ENCODE assay signal across 8 mouse cellular contexts in the genomic region with DNA sequence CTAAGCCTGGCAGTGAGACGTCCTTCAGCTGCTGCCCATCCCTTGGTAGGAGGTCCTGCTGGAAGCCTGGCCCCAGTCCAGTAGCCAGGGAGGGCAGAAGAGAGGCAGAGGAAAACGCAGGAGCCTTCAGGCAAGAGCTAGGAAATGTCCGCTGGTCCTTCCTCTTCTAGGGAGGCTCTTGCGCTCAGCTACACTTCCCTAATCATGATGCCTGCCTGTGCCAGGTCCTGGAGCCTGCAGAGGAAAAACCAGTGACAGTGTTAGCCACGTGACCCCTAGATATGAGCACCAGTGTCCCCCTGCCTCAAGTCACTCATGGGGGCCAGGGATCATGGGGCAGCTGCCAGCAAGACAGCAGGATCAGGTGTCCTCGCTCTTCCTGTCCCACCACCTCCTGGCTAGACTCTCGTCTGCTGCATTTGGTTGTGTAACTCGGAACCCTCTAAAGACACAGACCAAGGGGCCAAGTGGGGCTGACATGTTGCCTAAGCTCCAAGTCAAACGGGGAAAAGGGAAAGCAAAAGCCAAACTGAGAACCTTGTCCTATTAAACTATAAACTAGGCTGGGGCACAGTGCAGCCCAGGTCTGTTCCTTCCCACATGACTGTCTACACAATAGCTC. TPM values are rescaled to one million over a fixed set of nuclear protein-coding genes. Genes with fewer than 3 reads are reported as not detected.
DNase-seq lines count a peak whose midpoint lies in the region; ATAC-seq lines count a peak whose summit lies in the region.

No protein-coding gene starts in this region.

- no peaks in the 10 kb centered on the region for H3K9me3 ChIP-seq in hindbrain, embryonic 10.5 days
- no peaks in the 10 kb centered on the region for H3K9me3 ChIP-seq in hindbrain, embryonic 16.5 days (ENCODE audit: control insufficient read depth, low read length)
- no peaks in the 10 kb centered on the region for H3K9me3 ChIP-seq in heart, embryonic 13.5 days
- H3K9me3 ChIP-seq in limb, embryonic 13.5 days, result no peaks in the 10 kb centered on the region
- H3K9me3 ChIP-seq in neural tube, embryonic 15.5 days (replicated peaks), result no peaks in the 10 kb centered on the region

- ATAC-seq in hindbrain, embryonic 16.5 days, result no peak
- no peak for ATAC-seq in heart, embryonic 13.5 days (ENCODE audit: extremely low read depth, insufficient number of reproducible peaks, low FRiP score, low TSS enrichment)
- ATAC-seq in limb, embryonic 13.5 days (ENCODE audit: low FRiP score, low read depth), result no peak
- no peak for ATAC-seq in neural tube, embryonic 15.5 days (ENCODE audit: low FRiP score)

- H3K27me3 ChIP-seq in hindbrain, embryonic 10.5 days (ENCODE audit: insufficient read depth, poor library complexity, severe bottlenecking), result no peaks in the 10 kb centered on the region
- H3K27me3 ChIP-seq in hindbrain, embryonic 16.5 days (replicated peaks; ENCODE audit: control insufficient read depth, insufficient read depth, low read length), result no peaks in the 10 kb centered on the region
- H3K27me3 ChIP-seq in heart, embryonic 13.5 days (replicated peaks), result no peaks in the 10 kb centered on the region
- H3K27me3 ChIP-seq in limb, embryonic 13.5 days, result no peaks in the 10 kb centered on the region
- no peaks in the 10 kb centered on the region for H3K27me3 ChIP-seq in neural tube, embryonic 15.5 days (replicated peaks)

- peak overlapping the region; percentile 92 for H3K27ac ChIP-seq in hindbrain, embryonic 10.5 days
- H3K27ac ChIP-seq in hindbrain, embryonic 16.5 days (ENCODE audit: low read depth, low read length), result no peak overlapping the region
- peak overlapping the region; percentile 93 for H3K27ac ChIP-seq in heart, embryonic 13.5 days (replicated peaks)
- no peak overlapping the region; the same call in 1 of the 2 replicates for H3K27ac ChIP-seq in limb, embryonic 13.5 days
- peak overlapping the region; percentile 91; the same call in 1 of the 2 replicates for H3K27ac ChIP-seq in neural tube, embryonic 15.5 days (replicated peaks)

- H3K36me3 ChIP-seq in hindbrain, embryonic 10.5 days, result peaks cover 53% of the 10 kb centered on the region
- H3K36me3 ChIP-seq in hindbrain, embryonic 16.5 days (ENCODE audit: control insufficient read depth, insufficient read depth, low read length), result peaks cover 13% of the 10 kb centered on the region
- peaks cover 46% of the 10 kb centered on the region for H3K36me3 ChIP-seq in heart, embryonic 13.5 days
- peaks cover 41% of the 10 kb centered on the region for H3K36me3 ChIP-seq in limb, embryonic 13.5 days
- H3K36me3 ChIP-seq in neural tube, embryonic 15.5 days, result peaks cover 28% of the 10 kb centered on the region

- H3K4me3 ChIP-seq in hindbrain, embryonic 10.5 days, result no peak overlapping the region
- H3K4me3 ChIP-seq in hindbrain, embryonic 16.5 days (ENCODE audit: low read length), result no peak overlapping the region
- H3K4me3 ChIP-seq in heart, embryonic 13.5 days, result no peak overlapping the region
- H3K4me3 ChIP-seq in limb, embryonic 13.5 days, result no peak overlapping the region
- H3K4me3 ChIP-seq in neural tube, embryonic 15.5 days (replicated peaks), result no peak overlapping the region

- H3K4me2 ChIP-seq in hindbrain, embryonic 16.5 days (ENCODE audit: low read length), result no peak overlapping the region
- no peak overlapping the region for H3K4me2 ChIP-seq in heart, embryonic 13.5 days
- H3K4me2 ChIP-seq in limb, embryonic 13.5 days (replicated peaks), result peak overlapping the region; percentile 72; the same call in 1 of the 2 replicates
- H3K4me2 ChIP-seq in neural tube, embryonic 15.5 days, result no peak overlapping the region

- H3K4me1 ChIP-seq in hindbrain, embryonic 10.5 days (replicated peaks), result peaks cover 51% of the 10 kb centered on the region
- peaks cover 33% of the 10 kb centered on the region for H3K4me1 ChIP-seq in hindbrain, embryonic 16.5 days (ENCODE audit: control insufficient read depth, insufficient read depth, low read depth, low read length)
- peaks cover 59% of the 10 kb centered on the region for H3K4me1 ChIP-seq in heart, embryonic 13.5 days
- H3K4me1 ChIP-seq in limb, embryonic 13.5 days, result peaks cover 56% of the 10 kb centered on the region
- H3K4me1 ChIP-seq in neural tube, embryonic 15.5 days, result peaks cover 43% of the 10 kb centered on the region

- H3K9ac ChIP-seq in hindbrain, embryonic 16.5 days (ENCODE audit: low read depth, low read length), result no peak overlapping the region; the same call in 1 of the 2 replicates
- H3K9ac ChIP-seq in heart, embryonic 13.5 days, result 0 out of 2 replicates have a peak overlapping the region, but pooled peaks have one; percentile 4
- 0 out of 2 replicates have a peak overlapping the region, but pooled peaks have one; percentile 8 for H3K9ac ChIP-seq in limb, embryonic 13.5 days
- H3K9ac ChIP-seq in neural tube, embryonic 15.5 days (replicated peaks), result no peak overlapping the region

- no peak for DNase-seq in hindbrain, embryonic 10.5 days (ENCODE audit: low spot score)
- peak; percentile 86 for DNase-seq in adrenal gland, postnatal 14 days
- no peak for DNase-seq in spleen, postnatal 36 days (ENCODE audit: low spot score in 2 of 2)
- DNase-seq in right cerebral cortex, postnatal 4 days, result no peak

- 83% methylated on average over 9 of the region's 9 CpGs for WGBS in hindbrain, embryonic 10.5 days
- 66% methylated on average over 9 of the region's 9 CpGs for WGBS in hindbrain, embryonic 16.5 days
- 57% methylated on average over 9 of the region's 9 CpGs for WGBS in heart, embryonic 13.5 days
- 79% methylated on average over 9 of the region's 9 CpGs for WGBS in limb, embryonic 13.5 days
- WGBS in neural tube, embryonic 15.5 days, result 81% methylated on average over 9 of the region's 9 CpGs

RNA-seq across cellular contexts. Expression of a gene that starts 26.0 kb away (rescaled TPM):
- polyA plus RNA-seq in hindbrain, embryonic 10.5 days (2016; fragmentation: Nextera tagmentation; extraction: Ambion mirVana), result 3.1 and 3.6 TPM in 2 replicates
- 4.7 and 4.8 TPM in 2 replicates for polyA plus RNA-seq in hindbrain, embryonic 16.5 days (2015; fragmentation: Nextera tagmentation; extraction: Ambion mirVana)
- total RNA-seq in adrenal gland, postnatal 14 days (2021), result 0.30 and 0.44 TPM in 2 replicates
- polyA plus RNA-seq in heart, embryonic 13.5 days (2015; fragmentation: Nextera tagmentation; extraction: Ambion mirVana), result 0.48 and 0.65 TPM in 2 replicates
- 1.0 and 1.4 TPM in 2 replicates for polyA plus RNA-seq in limb, embryonic 13.5 days (2015; fragmentation: Nextera tagmentation; extraction: Ambion mirVana)
- polyA plus RNA-seq in neural tube, embryonic 15.5 days (2015; fragmentation: Nextera tagmentation; extraction: Ambion mirVana), result 3.2 and 3.8 TPM in 2 replicates

RNA-seq across cellular contexts. Expression of a gene that starts 44.4 kb away (rescaled TPM):
- 6.5 and 8.2 TPM in 2 replicates for polyA plus RNA-seq in hindbrain, embryonic 10.5 days (2016; fragmentation: Nextera tagmentation; extraction: Ambion mirVana)
- polyA plus RNA-seq in hindbrain, embryonic 16.5 days (2015; fragmentation: Nextera tagmentation; extraction: Ambion mirVana), result 3.1 and 4.3 TPM in 2 replicates
- total RNA-seq in adrenal gland, postnatal 14 days (2021), result 18.7 and 25.7 TPM in 2 replicates
- 6.8 and 7.3 TPM in 2 replicates for polyA plus RNA-seq in heart, embryonic 13.5 days (2015; fragmentation: Nextera tagmentation; extraction: Ambion mirVana)
- 8.9 and 9.9 TPM in 2 replicates for polyA plus RNA-seq in limb, embryonic 13.5 days (2015; fragmentation: Nextera tagmentation; extraction: Ambion mirVana)
- 4.0 and 5.4 TPM in 2 replicates for polyA plus RNA-seq in neural tube, embryonic 15.5 days (2015; fragmentation: Nextera tagmentation; extraction: Ambion mirVana)

Comparison
In these comparisons a context has a peak if more than half of its experiments do, and no peak if none do; other contexts are left out.
1. H3K27ac ChIP-seq: peak in hindbrain, embryonic 10.5 days (single experiment), heart, embryonic 13.5 days (single experiment) and neural tube, embryonic 15.5 days (single experiment); none in hindbrain, embryonic 16.5 days (single experiment) and limb, embryonic 13.5 days (single experiment).
2. H3K9ac ChIP-seq: peak in heart, embryonic 13.5 days (single experiment) and limb, embryonic 13.5 days (single experiment); none in hindbrain, embryonic 16.5 days (single experiment) and neural tube, embryonic 15.5 days (single experiment).